Mouse (Mus musculus) MEL (cell line): ENCODE results near the gene Vcp. TPM values are rescaled to one million over a fixed set of nuclear protein-coding genes. Genes with fewer than 3 reads are reported as not detected.

ENCODE experiments used
- DNase-seq: peaks from one replicate; pipeline ENCODE4 v3.0.0; 2011; ENCODE audit warnings: low read depth, low spot score
- H3K27ac ChIP-seq: 2 replicates; pipeline ENCODE4 v1.5.1; 2012; ENCODE audit warnings: low read depth, mild to moderate bottlenecking, control low read depth, low read length, moderate library complexity; ENCODE audit not compliant: control insufficient read depth
- H3K27me3 ChIP-seq, 2 experiments: fragments of 150-350 bp in 1 of 2; sonication (generic) in 1 of 2; 2 replicates each; pipeline ENCODE4 v1.6.1; 2012; ENCODE audit warnings: low read length in 2 of 2, mild to moderate bottlenecking in 2 of 2, improper control_type of control experiment in 1 of 2, moderate library complexity in 1 of 2; ENCODE audit not compliant: insufficient read depth in 2 of 2, control insufficient read depth in 1 of 2
- H3K36me3 ChIP-seq, 2 experiments: 2 replicates each; pipeline ENCODE4 v1.6.1; 2012 to 2014; ENCODE audit warnings: low read length in 2 of 2, improper control_type of control experiment in 1 of 2, inconsistent platforms in 1 of 2, mild to moderate bottlenecking in 1 of 2; ENCODE audit not compliant: insufficient read depth in 2 of 2, control insufficient read depth in 1 of 2
- H3K4me1 ChIP-seq, 2 experiments: fragments of 150-350 bp in 1 of 2; sonication (generic) in 1 of 2; 2 replicates each; pipeline ENCODE4 v1.6.1; 2012; ENCODE audit warnings: low read length in 2 of 2, improper control_type of control experiment in 1 of 2, mild to moderate bottlenecking in 1 of 2; ENCODE audit not compliant: insufficient read depth in 2 of 2, control insufficient read depth in 1 of 2
- H3K4me3 ChIP-seq, 2 experiments: fragments of 150-350 bp in 1 of 2; sonication (generic) in 1 of 2; 2 replicates each; pipeline ENCODE4 v1.5.1; 2012; ENCODE audit warnings: low read depth in 2 of 2, low read length in 2 of 2, mild to moderate bottlenecking in 2 of 2, moderate library complexity in 2 of 2, control low read depth in 1 of 2, improper control_type of control experiment in 1 of 2; ENCODE audit not compliant: control insufficient read depth in 1 of 2, insufficient read depth in 1 of 2
- H3K79me2 ChIP-seq: 2 replicates; pipeline ENCODE4 v1.6.1; 2012; ENCODE audit warnings: mild to moderate bottlenecking, low read length, moderate library complexity; ENCODE audit not compliant: control insufficient read depth, poor library complexity, insufficient read depth
- H3K9ac ChIP-seq: 2 replicates; pipeline ENCODE4 v1.6.1; 2012; ENCODE audit warnings: low read depth, mild to moderate bottlenecking, control low read depth, low read length, moderate library complexity; ENCODE audit not compliant: control insufficient read depth, poor library complexity, severe bottlenecking
- H3K9me3 ChIP-seq: fragments of 150-350 bp; sonication (generic); replicated peaks from 2 replicates; pipeline ENCODE4 v1.6.1; 2012; ENCODE audit warnings: mild to moderate bottlenecking, low read length, improper control_type of control experiment, moderate library complexity; ENCODE audit not compliant: insufficient read depth
- CHD1 ChIP-seq: IDR thresholded peaks from 2 replicates; pipeline ENCODE4 v1.6.1; 2012; ENCODE audit warnings: low read depth, mild to moderate bottlenecking, inconsistent platforms, low read length, improper control_type of control experiment
- CTCF ChIP-seq, 3 experiments: IDR thresholded peaks in 2 of 3; conservative IDR thresholded peaks in 1 of 3; 2 replicates each; pipeline ENCODE4 v1.5.1; 2011 to 2012; ENCODE audit warnings: low read length in 3 of 3, low read depth in 2 of 3, mild to moderate bottlenecking in 2 of 3, improper control_type of control experiment in 1 of 3, inconsistent platforms in 1 of 3, mixed read lengths in 1 of 3, moderate library complexity in 1 of 3; ENCODE audit not compliant: control insufficient read depth in 1 of 3, insufficient read depth in 1 of 3, poor library complexity in 1 of 3, severe bottlenecking in 1 of 3
- E2F4 ChIP-seq: IDR thresholded peaks from 2 replicates; pipeline ENCODE4 v1.6.1; 2011; ENCODE audit warnings: low read depth, low read length, improper control_type of control experiment, borderline replicate concordance
- ELF1 ChIP-seq: IDR thresholded peaks from 2 replicates; pipeline ENCODE4 v1.6.1; 2014; ENCODE audit warnings: low read depth, mild to moderate bottlenecking, inconsistent platforms, low read length, improper control_type of control experiment, moderate library complexity
- EP300 ChIP-seq, 2 experiments: IDR thresholded peaks; 2 replicates each; pipeline ENCODE4 v1.6.1; 2011; ENCODE audit warnings: improper control_type of control experiment in 2 of 2, low read length in 2 of 2, low read depth in 1 of 2, mild to moderate bottlenecking in 1 of 2
- ETS1 ChIP-seq: IDR thresholded peaks from 2 replicates; pipeline ENCODE4 v1.6.1; 2012; ENCODE audit warnings: low read depth, mild to moderate bottlenecking, inconsistent platforms, low read length, improper control_type of control experiment, moderate library complexity
- GATA1 ChIP-seq: IDR thresholded peaks from 2 replicates; pipeline ENCODE4 v1.6.1; 2011; ENCODE audit warnings: low read depth, low read length, improper control_type of control experiment
- HCFC1 ChIP-seq: IDR thresholded peaks from 2 replicates; pipeline ENCODE4 v1.6.1; 2012; ENCODE audit warnings: low read depth, mild to moderate bottlenecking, inconsistent platforms, low read length, improper control_type of control experiment, moderate library complexity
- JUND ChIP-seq: IDR thresholded peaks from 2 replicates; pipeline ENCODE4 v1.6.1; 2011; ENCODE audit warnings: low read depth, mild to moderate bottlenecking, improper control_type of control experiment, low read length
- MAX ChIP-seq: IDR thresholded peaks from 2 replicates; pipeline ENCODE4 v1.6.1; 2011; ENCODE audit warnings: low read length, improper control_type of control experiment
- MAZ ChIP-seq: IDR thresholded peaks from 2 replicates; pipeline ENCODE4 v1.6.1; 2012; ENCODE audit warnings: low read depth, mild to moderate bottlenecking, inconsistent platforms, low read length, improper control_type of control experiment
- MEF2A ChIP-seq: IDR thresholded peaks from 2 replicates; pipeline ENCODE4 v1.6.1; 2014; ENCODE audit warnings: low read depth, mild to moderate bottlenecking, inconsistent platforms, low read length, improper control_type of control experiment; ENCODE audit not compliant: poor library complexity, insufficient replicate concordance, severe bottlenecking; ENCODE audit errors: extremely low read depth
- MYB ChIP-seq: IDR thresholded peaks from 2 replicates; pipeline ENCODE4 v1.6.1; 2011; ENCODE audit warnings: mild to moderate bottlenecking, low read depth, low read length, improper control_type of control experiment
- MYC ChIP-seq: IDR thresholded peaks from 2 replicates; pipeline ENCODE4 v1.6.1; 2011; ENCODE audit warnings: low read depth, mild to moderate bottlenecking, low read length, improper control_type of control experiment, moderate library complexity
- NRF1 ChIP-seq: IDR thresholded peaks from 2 replicates; pipeline ENCODE4 v1.6.1; 2014; ENCODE audit warnings: low read depth, mild to moderate bottlenecking, inconsistent platforms, low read length, improper control_type of control experiment, moderate library complexity; ENCODE audit not compliant: poor library complexity, insufficient read depth, severe bottlenecking
- POLR2A ChIP-seq, 2 experiments: IDR thresholded peaks; 2 replicates each; pipeline ENCODE4 v1.6.1; 2011 to 2012; ENCODE audit warnings: low read length in 2 of 2, mild to moderate bottlenecking in 2 of 2, control low read depth in 1 of 2, improper control_type of control experiment in 1 of 2, low read depth in 1 of 2, moderate library complexity in 1 of 2; ENCODE audit not compliant: control insufficient read depth in 1 of 2, insufficient read depth in 1 of 2, poor library complexity in 1 of 2
- POLR2AphosphoS5 ChIP-seq: IDR thresholded peaks from 2 replicates; pipeline ENCODE4 v1.6.1; 2012; ENCODE audit warnings: low read depth, borderline replicate concordance, mild to moderate bottlenecking, inconsistent platforms, low read length, moderate library complexity, mixed read lengths
- RAD21 ChIP-seq: IDR thresholded peaks from 2 replicates; pipeline ENCODE4 v1.6.1; 2011; ENCODE audit warnings: mild to moderate bottlenecking, low read depth, low read length, improper control_type of control experiment
- RCOR1 ChIP-seq: IDR thresholded peaks from 2 replicates; pipeline ENCODE4 v1.6.1; 2012; ENCODE audit warnings: low read depth, mild to moderate bottlenecking, inconsistent platforms, low read length, improper control_type of control experiment
- SIN3A ChIP-seq: IDR thresholded peaks from 2 replicates; pipeline ENCODE4 v1.6.1; 2012; ENCODE audit warnings: low read length, improper control_type of control experiment, inconsistent platforms
- SMC3 ChIP-seq: IDR thresholded peaks from 2 replicates; pipeline ENCODE4 v1.6.1; 2011; ENCODE audit warnings: low read depth, low read length, improper control_type of control experiment
- TAL1 ChIP-seq: IDR thresholded peaks from 2 replicates; pipeline ENCODE4 v1.6.1; 2012; ENCODE audit warnings: mild to moderate bottlenecking, inconsistent platforms, low read length, moderate library complexity, mixed read lengths
- TCF12 ChIP-seq: IDR thresholded peaks from 2 replicates; pipeline ENCODE4 v1.6.1; 2014; ENCODE audit warnings: low read depth, mild to moderate bottlenecking, inconsistent platforms, low read length, improper control_type of control experiment, moderate library complexity
- UBTF ChIP-seq: IDR thresholded peaks from 2 replicates; pipeline ENCODE4 v1.6.1; 2012; ENCODE audit warnings: low read depth, mild to moderate bottlenecking, inconsistent platforms, low read length, improper control_type of control experiment, moderate library complexity, borderline replicate concordance; ENCODE audit not compliant: insufficient read depth
- USF1 ChIP-seq: IDR thresholded peaks from 2 replicates; pipeline ENCODE4 v1.6.1; 2014; ENCODE audit warnings: low read depth, mild to moderate bottlenecking, inconsistent platforms, low read length, improper control_type of control experiment, moderate library complexity
- ZC3H11A ChIP-seq: IDR thresholded peaks from 2 replicates; pipeline ENCODE4 v1.6.1; 2012; ENCODE audit warnings: low read depth, mild to moderate bottlenecking, inconsistent platforms, low read length, improper control_type of control experiment
- ZKSCAN1 ChIP-seq: IDR thresholded peaks from 2 replicates; pipeline ENCODE4 v1.6.1; 2012; ENCODE audit warnings: low read depth, mild to moderate bottlenecking, inconsistent platforms, low read length, improper control_type of control experiment, moderate library complexity
- ZMIZ1 ChIP-seq: IDR thresholded peaks from 2 replicates; pipeline ENCODE4 v1.6.1; 2012; ENCODE audit warnings: low read depth, mild to moderate bottlenecking, inconsistent platforms, low read length, improper control_type of control experiment, moderate library complexity
- ZNF384 ChIP-seq: IDR thresholded peaks from 2 replicates; pipeline ENCODE4 v1.6.1; 2012; ENCODE audit warnings: low read depth, mild to moderate bottlenecking, inconsistent platforms, low read length, improper control_type of control experiment
- polyA plus RNA-seq, 2 experiments: library from polyadenylated mRNA; stranded (reverse) in 1 of 2; unstranded in 1 of 2; fragments of >175 nt in 1 of 2; fragments of >200 nt in 1 of 2; gene quantifications; 2 replicates each; pipeline versions ENCODE4 v1.2.1 to v1.2.4; 2012; ENCODE audit warnings: low replicate concordance in 2 of 2, low read depth in 1 of 2; ENCODE audit not compliant: insufficient read length in 2 of 2, insufficient read depth in 1 of 2, missing spikeins in 1 of 2
- total RNA-seq: library from RNA; depleted of rRNA; stranded (reverse); fragments of 300-350 nt; gene quantifications from 2 replicates; pipeline ENCODE4 v1.2.3, GENCODE M21; 2012

The Vcp gene
- total and polyA plus RNA-seq, 3 experiments: 264 to 792 (median 420) TPM

DNA sequence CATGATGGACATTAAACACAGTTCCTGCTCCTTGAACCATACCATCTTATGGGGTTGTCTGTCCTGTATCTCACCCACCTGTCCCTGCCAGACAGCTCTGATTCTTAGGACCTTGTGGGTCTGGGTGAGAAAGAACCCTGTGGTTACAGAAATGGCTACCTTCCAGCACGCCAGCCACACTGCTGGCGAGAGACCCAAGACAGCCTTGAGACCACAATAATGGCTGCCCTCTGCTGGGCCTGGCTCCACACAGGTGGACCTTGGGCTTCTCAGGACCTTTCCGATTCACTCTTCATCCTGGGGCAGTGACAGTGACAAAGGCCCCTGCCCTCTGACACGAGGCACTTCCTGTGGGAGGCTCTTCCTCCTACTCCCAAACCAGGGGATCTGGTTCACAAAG, 40.9 kb downstream of the Vcp start:
- Histone ChIP-seq H3K79me2 (no peaks in the 10 kb centered on the region), H3K36me3 (peaks cover 0 to 4% of the 10 kb centered on the region in 2 experiments; a peak in 2 of 4 replicates), H3K9me3 (no peaks in the 10 kb centered on the region), H3K4me3 (no peak overlapping the region), H3K27me3 (no peaks in the 10 kb centered on the region), H3K9ac (no peak overlapping the region), H3K4me1 (peaks cover 0 to 4% of the 10 kb centered on the region in 2 experiments; a peak in 1 of 4 replicates), H3K27ac (no peak overlapping the region)
- TF ChIP-seq MEF2A (no peak), ZMIZ1 (no peak), USF1 (no peak), ZKSCAN1 (no peak), TAL1 (no peak), ETS1 (no peak), SIN3A (no peak), TCF12 (no peak), NRF1 (no peak), ZC3H11A (no peak), SMC3 (no peak), CTCF (IDR thresholded peaks at IDR 0.05 in 2 of 3, conservative IDR thresholded peaks at IDR 0.05 in 1 of 3; ENCODE audit: control insufficient read depth in 1 of 3, insufficient read depth in 1 of 3, low read depth in 2 of 3, low read length in 3 of 3, poor library complexity in 1 of 3, severe bottlenecking in 1 of 3) (no peak), MAX (no peak), HCFC1 (no peak), MYB (no peak), MYC (no peak), JUND (no peak), CHD1 (no peak), UBTF (no peak), EP300 (IDR thresholded peaks at IDR 0.05; ENCODE audit: low read depth in 1 of 2, low read length in 2 of 2) (no peak)
- no peak for DNase-seq

GRCm38 (mm10) chr4:42958942-42959341, 41.4 kb downstream of the Vcp start:
- Histone ChIP-seq H3K9ac (no peak overlapping the region), H3K79me2 (no peaks in the 10 kb centered on the region), H3K27ac (no peak overlapping the region), H3K9me3 (no peaks in the 10 kb centered on the region), H3K4me1 (peaks cover 0 to 4% of the 10 kb centered on the region in 2 experiments; a peak in 1 of 4 replicates), H3K27me3 (no peaks in the 10 kb centered on the region)
- TF ChIP-seq MYC (no peak), UBTF (no peak), MEF2A (no peak), POLR2A (IDR thresholded peaks at IDR 0.05; ENCODE audit: control insufficient read depth in 1 of 2, insufficient read depth in 1 of 2, low read depth in 1 of 2, low read length in 2 of 2, poor library complexity in 1 of 2) (no peak), JUND (no peak), MAZ (no peak), SMC3 (no peak), ZNF384 (no peak), NRF1 (no peak), ELF1 (no peak), GATA1 (no peak), ETS1 (no peak), SIN3A (no peak), HCFC1 (no peak), POLR2AphosphoS5 (no peak), USF1 (no peak), RAD21 (no peak), RCOR1 (no peak), E2F4 (no peak)
- TF ChIP-seq, all 39 proteins: peak for 0
- Histone ChIP-seq H3K36me3 (peaks cover 0 to 4% of the 10 kb centered on the region in 2 experiments; a peak in 2 of 4 replicates), H3K4me3 (no peak overlapping the region)
- peak; percentile 34 for DNase-seq
